Mouse (Mus musculus) T-helper 2 cell (primary cell): Measurements from ENCODE around the gene Katnal1.

Source experiments
- in situ Hi-C: fragments of 300-600 bp; cut with MboI, MseI; formaldehyde crosslinking; loops from one replicate; pipeline ENCODE4 v1.15.1; 2025; ENCODE audit warnings: high pct_unique_total_duplicates

The Katnal1 gene

DNA sequence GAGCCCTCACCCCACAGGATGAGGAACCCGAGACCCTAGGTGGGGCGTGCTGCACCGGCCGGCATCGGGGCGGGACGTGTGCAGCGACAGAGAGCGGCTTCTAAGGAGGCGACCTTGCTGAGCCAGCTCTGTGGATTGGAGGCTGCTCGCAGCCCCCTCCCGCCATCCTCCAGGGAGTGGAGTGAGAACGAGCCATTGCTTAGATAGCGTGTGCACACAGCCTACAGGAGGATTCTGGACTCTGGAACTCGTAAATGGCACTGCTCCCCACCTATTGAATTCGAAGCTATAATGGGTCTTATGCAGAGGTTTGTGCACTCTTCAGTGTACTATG, at the start of gene Katnal1:
Gene Katnal1, minus strand, starts transcription at position 205 of the 334 bp plus-strand sequence.
- in situ Hi-C loops: no loop called here

- in situ Hi-C loops: no loop called here
These were observed 49.5 kb upstream of the Katnal1 start for GRCm38 (mm10) chr5:148978458-148979165.

DNA sequence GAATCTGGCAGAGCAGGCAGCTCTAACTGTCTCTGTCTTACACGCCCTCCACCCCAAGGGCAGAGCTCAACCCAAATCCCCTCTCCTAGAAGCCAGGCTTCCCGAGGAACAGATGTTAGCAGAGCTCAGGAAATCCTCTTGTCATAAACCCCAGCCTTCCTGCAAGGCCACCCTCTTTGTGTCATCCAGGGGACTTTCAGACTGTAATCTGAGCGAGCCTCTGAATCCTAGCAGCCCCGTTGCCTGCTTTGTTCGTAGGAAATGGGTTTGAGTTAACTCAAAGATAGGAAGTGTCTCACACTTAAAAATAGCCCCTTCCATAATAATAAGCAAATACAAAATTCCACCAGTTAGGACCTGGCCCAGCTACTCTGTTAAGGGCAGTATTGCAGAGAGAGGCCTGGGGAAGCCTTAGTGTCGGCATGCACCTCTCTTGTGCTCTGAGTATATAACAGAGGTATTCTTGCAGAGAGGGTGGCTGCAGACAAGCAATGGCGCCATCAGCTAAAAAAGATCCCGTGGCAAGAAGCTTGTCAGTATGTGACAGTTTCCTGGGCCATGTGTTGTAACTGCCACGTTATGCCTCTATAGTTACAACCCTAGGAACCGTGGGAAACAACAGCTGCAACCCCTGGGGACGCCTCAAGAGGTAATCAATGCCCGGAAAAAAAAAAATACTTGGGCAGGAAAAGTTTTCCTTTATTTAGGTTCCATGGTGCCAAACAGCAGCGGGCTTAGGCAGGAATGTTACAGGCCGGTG, 48.8 kb upstream of the Katnal1 start:
- in situ Hi-C loops: no loop called here

DNA sequence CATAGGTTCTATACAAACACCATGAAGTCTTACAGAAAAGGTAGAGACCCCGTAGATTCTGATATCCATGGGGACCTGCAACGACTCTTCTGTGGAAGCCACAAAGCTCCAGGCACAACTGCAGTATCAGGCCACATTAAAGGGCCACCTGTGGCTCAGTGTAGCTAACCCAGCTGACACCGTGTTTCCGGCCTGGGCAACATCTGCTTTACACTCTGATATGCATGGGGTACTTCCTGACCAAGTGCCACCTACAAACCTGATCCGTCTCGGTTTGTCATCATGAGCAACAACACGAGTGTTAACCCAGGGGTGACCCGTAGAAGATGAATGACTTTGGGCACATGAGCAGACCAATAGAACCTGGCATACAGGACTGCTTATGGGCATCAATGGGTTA, 47.8 kb upstream of the Katnal1 start:
- in situ Hi-C loops: no loop called here

DNA sequence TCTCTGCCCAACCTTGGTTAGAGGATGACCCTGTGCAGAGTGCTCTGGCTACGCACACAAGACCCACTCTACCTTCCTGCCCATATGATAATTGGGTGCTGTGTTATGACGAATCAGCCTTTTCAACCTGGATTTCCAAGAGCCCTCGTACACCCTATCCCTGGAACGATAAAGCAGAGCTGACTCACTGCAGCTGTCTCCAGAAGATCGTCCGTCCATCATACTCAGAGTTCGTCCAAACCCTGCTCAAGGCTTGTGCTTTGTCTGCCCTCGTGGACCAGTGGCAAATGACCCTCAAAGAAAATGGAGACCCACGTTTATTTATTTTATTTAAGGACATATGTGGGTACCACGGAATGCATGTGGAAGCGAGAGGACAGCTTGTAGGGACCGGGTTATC, 45.9 kb upstream of the Katnal1 start:
- in situ Hi-C loops: no loop called here

GRCm38 (mm10) chr5:148973019-148973668, 44.0 kb upstream of the Katnal1 start:
- in situ Hi-C loops: no loop called here

GRCm38 (mm10) chr5:148972167-148972566, 43.0 kb upstream of the Katnal1 start:
- in situ Hi-C loops: no loop called here

DNA sequence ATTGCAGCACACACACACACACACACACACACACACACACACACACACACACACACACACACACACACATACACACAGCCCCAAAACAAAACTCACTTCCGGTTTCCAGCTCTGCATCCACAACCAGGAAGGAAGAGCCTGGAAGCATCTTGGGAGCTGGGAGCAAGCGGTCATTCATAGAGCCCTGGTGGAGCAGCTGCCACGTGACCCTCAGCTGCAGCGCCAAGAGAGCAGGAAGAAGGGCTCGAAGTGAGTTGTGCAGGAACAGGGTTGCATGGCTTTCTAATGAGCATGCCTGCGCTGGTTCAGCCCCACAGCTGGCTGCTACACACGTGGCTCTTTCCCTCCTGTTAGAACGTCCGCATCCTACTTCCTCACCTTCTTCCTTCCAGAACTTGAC, 40.5 kb upstream of the Katnal1 start:
- in situ Hi-C loops: no loop called here

DNA sequence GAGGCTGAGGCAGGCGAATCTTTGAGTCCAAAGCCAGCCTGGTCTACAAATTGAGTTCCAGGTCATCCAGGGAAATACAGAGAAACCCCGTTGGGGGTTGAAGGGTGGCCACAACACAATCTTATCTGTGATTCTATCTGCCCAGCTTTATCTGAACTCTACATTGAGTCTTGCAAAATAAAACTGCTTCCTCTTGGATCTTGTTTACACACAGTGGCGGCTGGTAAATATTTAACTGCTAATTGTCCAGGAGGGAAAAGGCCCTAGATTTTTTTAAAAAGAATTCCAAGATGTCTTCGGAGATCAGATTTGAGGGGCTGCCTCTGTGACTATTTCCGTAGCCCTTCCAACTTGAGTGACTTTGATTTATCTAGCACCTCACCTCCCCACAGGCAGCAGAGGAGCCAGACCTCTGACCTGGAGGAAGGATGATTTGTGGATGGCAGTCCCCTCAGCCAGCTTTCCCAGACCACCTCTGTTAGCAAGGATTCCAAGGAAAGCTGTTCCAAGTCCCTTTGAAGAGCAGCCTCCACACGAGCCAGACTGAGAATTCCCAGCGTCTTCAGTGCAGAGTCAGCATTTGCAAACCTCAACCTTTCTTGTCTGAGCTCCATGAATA, 39.9 kb upstream of the Katnal1 start:
- in situ Hi-C loops: no loop called here

GRCm38 (mm10) chr5:148968179-148968578, 39.1 kb upstream of the Katnal1 start:
- in situ Hi-C loops: no loop called here

DNA sequence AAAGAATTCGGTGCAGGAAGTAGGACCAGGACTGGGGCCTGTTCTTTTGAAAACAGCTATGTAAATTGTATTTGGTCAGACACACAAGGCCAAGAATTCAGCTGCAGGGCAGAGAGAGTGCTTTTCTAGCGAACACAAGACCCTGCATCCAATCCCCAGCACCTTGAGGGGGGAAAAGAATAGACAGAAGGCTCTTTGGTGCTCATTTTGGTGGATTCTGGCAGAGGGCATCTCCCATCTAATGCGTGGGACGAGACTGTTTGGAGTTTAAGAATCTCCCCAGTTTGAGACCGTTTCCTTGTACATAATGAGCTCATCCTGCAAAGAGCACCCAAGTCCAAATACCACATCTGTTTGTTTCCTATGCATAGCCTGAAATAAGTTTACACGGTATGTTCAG, 37.3 kb upstream of the Katnal1 start:
- in situ Hi-C loops: no loop called here

DNA sequence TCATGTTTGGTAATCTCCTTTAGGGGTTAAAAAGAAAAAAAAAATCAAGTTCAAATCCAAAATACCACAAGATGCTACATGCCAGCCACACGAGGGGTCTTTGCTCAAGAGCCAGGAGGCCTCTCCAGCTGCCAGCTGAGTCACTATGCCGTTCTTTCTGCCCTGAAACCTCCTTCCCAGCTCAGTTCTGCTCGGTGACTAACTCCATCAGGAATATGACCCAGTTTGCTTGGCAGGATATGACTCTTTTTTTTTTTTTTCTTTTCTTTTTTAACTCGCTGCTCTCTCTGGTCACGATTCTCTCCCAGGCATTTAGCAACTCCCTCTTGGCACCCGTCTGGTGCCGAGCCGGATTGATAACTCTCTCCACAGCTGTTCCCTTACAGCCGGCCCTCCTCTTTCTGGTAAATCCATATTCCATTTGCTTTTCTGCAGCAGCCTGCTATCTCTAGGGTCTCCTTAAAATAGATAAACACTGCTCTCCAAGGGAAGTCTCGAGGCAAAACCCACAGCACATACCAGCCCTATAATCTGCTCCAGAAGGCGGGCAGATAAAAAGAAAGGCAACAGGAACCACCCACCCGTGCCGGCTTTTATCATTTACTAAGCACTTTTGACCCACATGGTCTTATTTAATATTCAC, 36.7 kb upstream of the Katnal1 start:
- in situ Hi-C loops: no loop called here

DNA sequence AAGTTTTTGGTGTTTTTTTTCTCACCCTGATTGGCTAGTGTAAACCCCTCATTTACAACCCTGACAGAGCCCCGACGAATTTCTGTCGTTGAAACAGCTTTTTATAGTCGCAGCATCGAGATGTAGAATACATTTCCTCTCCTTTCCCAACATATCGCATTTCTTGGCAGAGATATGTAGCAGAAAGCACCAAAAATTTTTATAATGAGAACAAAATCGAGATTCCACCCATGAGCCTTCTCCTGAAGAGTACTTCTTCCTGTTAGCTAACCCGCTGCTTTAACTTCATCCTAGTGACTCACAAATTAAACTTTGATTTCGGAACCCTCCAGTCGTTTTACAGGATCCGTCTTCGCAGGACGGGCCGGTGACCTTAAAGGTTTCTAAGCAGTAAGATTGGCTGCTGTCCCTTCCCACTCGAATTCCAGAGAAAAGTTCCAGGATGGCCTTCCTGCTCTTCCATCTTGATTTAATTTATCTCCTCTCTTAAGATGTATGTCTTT, 36.0 kb upstream of the Katnal1 start:
- in situ Hi-C loops: no loop called here

GRCm38 (mm10) chr5:148964251-148964650, 35.1 kb upstream of the Katnal1 start:
- in situ Hi-C loops: no loop called here

- in situ Hi-C loops: no loop called here
These were observed 31.1 kb upstream of the Katnal1 start for GRCm38 (mm10) chr5:148960211-148960610.

GRCm38 (mm10) chr5:148959068-148959990, 30.2 kb upstream of the Katnal1 start:
- in situ Hi-C loops: no loop called here

GRCm38 (mm10) chr5:148958355-148958754, 29.2 kb upstream of the Katnal1 start:
- in situ Hi-C loops: no loop called here

DNA sequence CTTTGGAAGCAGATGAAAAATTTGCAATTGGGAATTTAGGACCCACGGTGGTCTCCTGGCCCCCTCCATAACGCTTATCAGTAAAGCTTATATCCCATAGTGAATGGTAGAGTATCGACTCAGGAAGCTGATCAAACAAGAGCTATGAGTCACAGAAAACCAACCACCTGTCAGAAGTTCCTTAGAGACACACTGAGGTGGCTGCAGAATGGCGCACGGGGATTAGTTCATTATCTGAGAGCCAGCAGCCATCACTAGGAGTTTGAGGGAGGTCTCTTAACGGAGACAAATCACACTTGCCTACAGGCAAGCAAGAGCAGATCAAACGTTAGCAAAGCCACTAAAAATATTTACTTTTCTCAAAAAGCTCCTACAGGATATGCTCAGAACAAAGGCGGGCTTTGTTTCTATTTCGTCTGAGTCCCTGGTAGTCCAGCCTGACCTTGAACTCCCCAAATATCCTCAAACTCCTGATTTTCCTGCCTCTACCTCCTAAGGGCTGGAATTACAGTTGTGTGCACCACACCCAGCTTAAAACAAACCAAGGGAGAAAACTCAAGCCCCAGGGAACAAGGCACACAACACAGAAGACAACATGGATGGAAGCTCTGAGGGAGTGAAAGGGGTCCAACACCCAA, 27.9 kb upstream of the Katnal1 start:
- in situ Hi-C loops: no loop called here

DNA sequence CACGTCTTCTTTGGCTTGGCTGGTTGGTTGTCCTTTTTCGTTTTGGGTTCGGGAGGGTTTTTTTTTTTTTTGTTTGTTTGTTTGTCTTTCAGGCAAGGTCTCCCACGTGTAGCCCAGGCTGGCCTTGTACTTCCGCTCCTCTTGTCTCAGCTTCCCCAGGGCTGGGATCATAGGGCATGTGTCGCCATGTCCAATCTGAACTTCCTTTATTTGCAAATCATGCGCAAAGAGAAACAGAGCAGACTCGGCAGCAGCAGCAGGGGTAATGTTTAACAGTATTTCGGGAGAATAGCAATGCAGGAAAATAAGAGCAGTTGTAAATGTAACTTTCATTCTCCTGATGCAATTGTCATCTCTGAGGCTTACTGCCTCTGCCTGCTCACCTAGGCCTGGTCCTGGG, 27.0 kb upstream of the Katnal1 start:
- in situ Hi-C loops: no loop called here

DNA sequence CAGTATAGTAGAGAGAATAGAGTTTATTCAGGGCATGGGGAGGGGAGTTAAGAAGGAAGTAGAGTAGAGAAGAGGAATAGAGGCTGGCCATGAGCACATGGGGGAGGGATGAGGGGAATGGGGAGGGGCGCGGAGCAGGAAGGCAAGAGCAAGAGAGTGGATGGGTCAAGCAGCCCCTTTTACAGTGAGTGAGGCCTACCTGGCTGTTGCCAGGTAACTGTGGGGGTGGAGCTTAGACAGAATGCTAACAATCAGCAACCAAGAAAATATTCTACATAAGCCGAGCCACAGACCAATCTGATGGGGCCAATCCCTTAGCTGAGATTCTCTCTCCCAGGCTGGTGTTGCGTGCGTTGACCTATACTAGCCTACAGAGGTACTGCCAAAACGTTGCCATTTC, 26.5 kb upstream of the Katnal1 start:
- in situ Hi-C loops: no loop called here
